Mouse (Mus musculus): ENCODE results near the gene Gm36028.
A peak's percentile ranks its signal among the peaks of the same experiment; 100 is the strongest.

Gene Gm36028

GRCm38 (mm10) chr16:37861029-37861428 lies at the start of gene Gm36028:
Gm36028 (minus strand) TSS chr16:37861146.
- DNase-seq (ENCODE audit: extremely low read depth, insufficient read length, low spot score), result no peak

DNA sequence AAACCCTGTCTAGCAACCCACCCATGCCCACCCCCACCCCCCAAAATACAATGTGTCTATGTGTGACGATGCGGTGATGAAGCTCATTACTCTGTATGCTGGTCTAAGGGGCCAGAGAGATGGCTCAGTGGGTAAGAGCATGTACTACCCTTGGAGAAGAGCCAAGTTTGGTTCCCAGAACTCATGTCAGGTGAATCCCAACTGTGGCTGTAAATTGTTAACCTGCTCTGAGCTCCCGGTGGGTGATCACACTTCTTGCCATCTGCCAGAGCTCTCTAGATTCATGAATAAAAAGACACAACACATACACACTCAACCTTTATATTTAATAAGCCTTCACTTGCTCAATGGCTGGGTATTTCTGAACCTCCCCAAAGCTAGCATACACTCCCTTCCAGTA lies 45.5 kb upstream of the Gm36028 start:
- no peak for DNase-seq (ENCODE audit: extremely low read depth, insufficient read length, low spot score)

GRCm38 (mm10) chr16:37901318-37901717 lies 40.4 kb upstream of the Gm36028 start:
- no peak for DNase-seq (ENCODE audit: extremely low read depth, insufficient read length, low spot score)

DNA sequence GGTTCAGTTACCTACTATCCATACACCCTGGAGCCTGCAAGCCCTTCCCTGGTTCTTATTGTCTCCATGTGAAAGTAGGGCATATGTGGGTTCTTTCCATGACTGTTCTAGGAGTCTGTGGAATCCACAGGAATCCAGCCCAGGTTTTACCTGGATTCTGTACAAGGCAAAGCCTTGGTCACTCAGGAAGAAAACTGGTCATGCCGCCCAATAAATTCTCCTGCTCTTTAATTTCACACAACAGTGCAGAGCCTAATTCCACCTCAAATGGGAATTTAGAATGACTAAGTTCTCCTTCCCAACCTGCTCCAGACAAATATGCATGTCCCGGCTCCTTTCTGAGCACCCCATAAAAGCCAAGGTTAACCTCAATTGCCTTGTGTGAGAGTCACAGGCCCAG lies 38.4 kb upstream of the Gm36028 start:
- DNase-seq (ENCODE audit: extremely low read depth, insufficient read length, low spot score), result no peak

- no peak for DNase-seq (ENCODE audit: extremely low read depth, insufficient read length, low spot score)
These were observed 37.8 kb upstream of the Gm36028 start for GRCm38 (mm10) chr16:37898790-37899189.

GRCm38 (mm10) chr16:37893942-37894341 lies 33.0 kb upstream of the Gm36028 start:
- no peak for DNase-seq (ENCODE audit: extremely low read depth, insufficient read length, low spot score)

DNA sequence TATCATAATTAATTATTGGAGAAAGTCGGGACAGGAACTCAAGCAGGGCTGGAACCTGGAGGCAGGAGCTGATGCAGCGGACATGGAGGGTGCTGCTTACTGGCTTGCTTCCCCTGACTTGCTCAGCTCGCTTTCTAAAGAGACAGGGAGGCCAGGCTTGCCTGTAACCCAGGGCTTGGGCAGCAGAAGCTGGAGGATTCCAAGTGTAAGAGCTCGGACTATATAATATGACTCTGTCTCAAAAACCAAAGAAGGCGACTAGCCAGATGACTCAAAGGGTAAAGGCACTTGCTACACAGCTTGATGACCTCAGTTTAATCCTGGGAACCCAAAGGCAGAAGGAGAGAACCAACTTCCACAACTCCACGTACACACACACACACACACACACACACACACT lies 32.4 kb upstream of the Gm36028 start:
- DNase-seq (ENCODE audit: extremely low read depth, insufficient read length, low spot score), result no peak

GRCm38 (mm10) chr16:37892667-37893066 lies 31.7 kb upstream of the Gm36028 start:
- no peak for DNase-seq (ENCODE audit: extremely low read depth, insufficient read length, low spot score)

DNA sequence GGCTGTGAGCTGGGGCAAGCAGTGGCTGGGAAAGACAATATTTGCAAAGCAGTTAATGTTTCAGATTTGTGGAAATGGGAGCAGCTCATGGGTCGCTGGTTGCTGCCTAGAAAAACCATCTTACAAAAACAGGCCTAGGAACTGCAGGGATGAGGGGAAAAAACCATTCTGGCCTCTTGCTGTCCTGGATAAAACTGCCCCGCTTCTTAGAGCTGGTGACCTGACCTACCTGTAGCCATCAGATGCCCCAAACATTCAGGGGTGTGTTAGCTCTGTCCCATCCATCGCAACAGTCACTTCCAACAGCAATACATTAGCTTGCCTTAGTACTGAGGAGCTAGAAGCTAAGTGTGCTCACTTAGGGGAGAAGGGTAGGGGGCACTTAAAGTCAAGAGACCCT lies 28.0 kb upstream of the Gm36028 start:
- no peak for DNase-seq (ENCODE audit: extremely low read depth, insufficient read length, low spot score)

DNA sequence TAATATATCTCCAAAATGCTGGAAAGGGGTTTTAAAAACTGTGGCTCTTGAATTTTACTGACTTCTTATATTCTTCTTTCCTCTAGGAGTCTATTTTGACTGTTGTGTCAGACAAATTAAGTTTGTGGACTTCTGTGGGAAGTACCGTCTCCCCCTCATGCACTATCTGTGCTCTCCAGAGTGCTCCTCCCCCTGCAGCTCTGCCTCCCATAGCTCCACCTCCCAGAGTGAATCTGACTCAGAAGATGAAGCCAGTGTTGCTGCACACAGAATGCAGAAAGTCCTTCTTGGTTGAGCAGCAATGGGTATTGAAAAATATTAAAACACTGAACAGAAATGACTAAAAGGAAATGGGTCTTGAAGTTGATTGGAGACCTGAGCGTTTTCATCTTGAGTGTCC lies 20.2 kb upstream of the Gm36028 start:
- DNase-seq (ENCODE audit: extremely low read depth, insufficient read length, low spot score), result no peak

DNA sequence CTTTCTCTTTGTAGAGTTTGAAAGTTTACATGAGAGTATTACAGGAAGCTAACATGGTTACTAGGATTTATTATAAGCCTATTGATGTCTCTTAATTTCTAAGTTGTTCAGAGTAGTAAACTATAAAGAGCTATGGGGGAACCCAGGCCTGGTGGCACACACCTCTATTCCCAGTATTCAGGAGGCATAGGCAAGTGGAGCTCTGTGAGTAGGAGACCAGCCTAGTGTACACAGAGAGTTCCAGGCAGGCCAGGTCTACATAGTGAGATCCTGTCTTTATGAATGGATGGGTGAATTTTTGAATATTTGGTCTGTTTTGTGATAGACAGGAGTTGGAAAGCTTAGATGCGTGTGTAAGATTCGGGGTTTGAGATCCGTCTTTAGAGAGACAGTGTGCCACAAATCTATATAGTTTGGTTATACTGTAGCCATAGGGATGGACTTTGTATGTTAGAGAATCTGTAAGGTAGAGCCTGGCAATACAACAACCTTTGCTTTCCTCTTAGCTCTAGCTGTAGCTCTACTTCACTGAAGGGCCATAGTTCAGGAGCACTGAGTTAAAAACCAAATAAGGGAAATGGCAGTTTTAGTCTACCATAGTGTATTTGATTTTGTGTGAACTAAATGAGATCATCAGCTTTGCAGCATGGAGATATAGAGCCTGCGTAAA lies 18.9 kb upstream of the Gm36028 start:
- DNase-seq (ENCODE audit: extremely low read depth, insufficient read length, low spot score), result no peak

DNA sequence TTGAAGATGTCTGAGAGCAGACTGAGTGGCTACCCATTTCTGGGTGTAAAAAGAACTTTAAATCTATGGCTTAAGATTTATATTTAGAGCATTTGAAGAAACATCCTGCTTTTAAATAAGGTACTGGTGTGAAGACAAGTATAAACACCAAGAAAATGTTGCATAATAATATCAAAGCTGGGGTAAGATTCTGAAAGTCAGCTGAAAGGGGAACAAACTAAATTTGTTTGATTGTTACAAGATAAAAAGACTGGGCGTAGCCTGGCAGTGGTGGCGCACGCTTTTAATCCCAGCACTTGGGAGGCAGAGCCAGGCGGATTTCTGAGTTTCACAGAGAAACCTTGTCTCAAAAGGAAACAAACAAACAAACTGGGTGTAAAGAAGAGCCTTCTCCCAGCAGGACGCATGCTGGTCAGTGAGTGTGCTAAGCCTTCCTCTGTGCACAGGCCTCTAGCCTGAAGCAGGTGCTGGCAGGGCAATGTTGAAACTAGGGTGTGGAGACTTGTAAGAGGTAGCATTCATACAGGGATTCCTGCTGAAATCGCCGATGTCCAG lies 18.1 kb upstream of the Gm36028 start:
- DNase-seq (ENCODE audit: extremely low read depth, insufficient read length, low spot score), result no peak

DNA sequence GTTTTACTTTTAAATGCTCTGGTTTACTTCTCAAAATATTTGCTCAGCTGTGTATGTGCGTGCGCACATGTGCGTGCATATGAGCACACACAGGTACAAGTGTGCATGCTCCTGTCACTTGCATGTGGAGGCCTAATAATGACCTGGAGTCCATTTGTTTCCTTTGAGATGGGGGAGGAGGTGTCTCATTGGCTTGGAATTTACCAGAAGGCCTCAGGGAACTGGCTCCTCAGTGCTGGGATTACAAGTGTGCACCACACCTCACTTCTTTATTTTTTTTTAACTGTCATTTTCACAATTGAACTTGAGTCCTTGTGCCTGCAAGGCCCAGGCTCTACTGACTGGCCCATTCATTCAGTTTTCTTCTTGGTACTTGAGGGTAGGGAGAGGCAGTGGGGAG lies 16.5 kb upstream of the Gm36028 start:
- DNase-seq (ENCODE audit: extremely low read depth, insufficient read length, low spot score), result no peak

- no peak for DNase-seq (ENCODE audit: extremely low read depth, insufficient read length, low spot score)
These were observed 13.7 kb upstream of the Gm36028 start for GRCm38 (mm10) chr16:37874501-37875235.

- no peak for DNase-seq (ENCODE audit: extremely low read depth, insufficient read length, low spot score)
These were observed 10.3 kb upstream of the Gm36028 start for GRCm38 (mm10) chr16:37871112-37871715.

DNA sequence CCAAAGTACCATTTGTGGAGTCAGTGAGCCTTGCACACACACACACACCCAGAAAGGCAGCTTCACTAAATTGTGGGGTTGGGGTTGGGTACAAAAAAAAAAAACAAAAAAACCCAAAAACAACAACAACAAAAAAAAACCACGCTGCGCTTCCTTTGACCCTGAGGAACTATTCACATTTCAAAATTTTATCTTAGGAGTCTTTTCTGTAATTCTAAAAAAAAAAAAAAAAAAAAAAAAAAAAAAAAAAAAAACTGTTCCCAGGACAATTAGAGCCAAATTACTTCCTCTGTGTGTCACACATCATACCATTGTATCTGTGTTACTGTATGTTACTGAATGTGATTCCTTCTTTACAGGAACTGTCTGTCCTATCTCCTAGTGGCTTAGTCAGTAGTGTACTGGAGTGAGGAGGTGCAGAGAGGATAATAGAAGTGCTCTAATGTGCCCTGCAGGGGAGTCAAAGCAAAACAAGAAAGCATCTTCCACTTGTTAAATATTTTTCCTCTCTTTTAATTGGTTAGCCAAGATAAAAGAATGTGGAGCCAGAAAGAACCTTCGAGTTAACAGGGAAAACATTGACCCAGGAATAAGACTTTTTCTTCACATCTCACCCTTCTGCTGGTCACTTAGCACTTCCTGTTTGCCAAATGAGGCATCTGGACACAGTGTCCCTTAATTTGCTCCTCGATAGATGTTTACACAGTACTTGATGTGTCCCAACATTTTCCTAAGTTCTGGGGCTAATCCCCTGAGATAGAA lies 8.7 kb upstream of the Gm36028 start:
- no peak for DNase-seq (ENCODE audit: extremely low read depth, insufficient read length, low spot score)

GRCm38 (mm10) chr16:37868506-37869469 lies 7.8 kb upstream of the Gm36028 start:
- peak; percentile 84 for DNase-seq (ENCODE audit: extremely low read depth, insufficient read length, low spot score)

DNA sequence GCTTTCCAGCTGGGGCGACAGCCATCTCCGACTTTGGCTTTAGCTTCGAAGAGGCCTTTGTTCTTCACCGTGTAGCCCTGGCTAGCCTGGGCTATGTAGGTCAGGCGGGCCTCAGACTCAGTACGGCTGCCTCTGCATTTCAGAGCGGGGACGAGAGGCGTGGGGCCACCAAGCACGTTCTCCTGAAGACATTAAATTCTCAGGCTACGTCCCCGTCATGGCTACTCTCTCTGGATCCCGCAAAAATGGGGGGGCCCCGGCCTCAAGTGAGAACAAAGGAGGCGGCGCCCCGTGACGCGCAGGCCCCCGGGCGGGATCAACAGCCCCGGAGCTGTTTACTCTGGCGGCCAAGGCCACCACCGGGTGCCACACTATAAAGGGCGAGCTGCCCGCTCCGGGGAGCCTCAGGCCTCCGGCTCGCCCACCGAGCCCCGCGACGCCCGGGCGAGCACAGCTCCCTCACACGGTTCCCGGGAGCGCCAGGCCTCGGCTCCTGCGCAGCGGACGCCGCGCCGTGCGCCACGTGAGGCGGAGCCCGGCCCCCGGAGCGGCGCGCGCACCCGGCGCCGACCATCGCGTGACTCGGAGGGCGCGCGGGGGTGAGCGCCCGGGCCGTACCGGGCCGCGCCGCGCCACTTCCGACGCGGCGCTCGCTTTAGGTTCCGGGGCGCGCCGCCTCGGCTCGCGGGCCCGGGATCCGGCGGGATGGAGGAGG lies 7.0 kb upstream of the Gm36028 start, which contains the start of gene Lrrc58:
Lrrc58 (plus strand) TSS at position 599 of the 715 bp plus-strand sequence.
- DNase-seq (ENCODE audit: extremely low read depth, insufficient read length, low spot score), result peak; percentile 79

- no peak for DNase-seq (ENCODE audit: extremely low read depth, insufficient read length, low spot score)
These were observed 4.9 kb upstream of the Gm36028 start for GRCm38 (mm10) chr16:37865841-37866240.
